Mouse (Mus musculus) liver, embryonic 16.5 days (tissue): ENCODE results near the gene Ltbp2. TPM values are rescaled to one million over a fixed set of nuclear protein-coding genes. Genes with fewer than 3 reads are reported as not detected.

ENCODE experiments used
- ATAC-seq: fragments of 200-750 bp; cut with Nextera tagmentation; 2 replicates; pipeline ENCODE4 v1.8.0; 2017; ENCODE audit warnings: low read depth, mild to moderate bottlenecking, moderate number of reproducible peaks, moderate library complexity
- H3K27ac ChIP-seq: fragments of 300-500 bp; sonication (generic); 2 replicates; pipeline ENCODE4 v1.5.1; 2014; ENCODE audit warnings: mild to moderate bottlenecking, low read length
- H3K27me3 ChIP-seq: fragments of 300-500 bp; sonication (generic); 2 replicates; pipeline ENCODE4 v1.6.1; 2014; ENCODE audit warnings: low read depth, low read length, mixed read lengths; ENCODE audit not compliant: control insufficient read depth, insufficient read depth
- H3K36me3 ChIP-seq: fragments of 300-500 bp; sonication (generic); 2 replicates; pipeline ENCODE4 v1.6.1; 2014; ENCODE audit warnings: mild to moderate bottlenecking; ENCODE audit not compliant: control insufficient read depth, insufficient read depth
- H3K4me1 ChIP-seq: fragments of 300-500 bp; sonication (generic); 2 replicates; pipeline ENCODE4 v1.6.1; 2014; ENCODE audit warnings: low read depth, low read length, mixed read lengths; ENCODE audit not compliant: control insufficient read depth
- H3K4me2 ChIP-seq: fragments of 300-500 bp; sonication (generic); 2 replicates; pipeline ENCODE4 v1.6.1; 2014; ENCODE audit warnings: low read depth, low read length, mixed read lengths
- H3K4me3 ChIP-seq: fragments of 300-500 bp; sonication (generic); 2 replicates; pipeline ENCODE4 v1.5.1; 2014; ENCODE audit warnings: low read depth, mild to moderate bottlenecking, low read length
- H3K9ac ChIP-seq: fragments of 300-500 bp; sonication (generic); 2 replicates; pipeline ENCODE4 v1.6.1; 2014; ENCODE audit warnings: low read depth, low read length
- H3K9me3 ChIP-seq: fragments of 300-500 bp; sonication (generic); replicated peaks from 2 replicates; pipeline ENCODE4 v1.6.1; 2016; ENCODE audit warnings: low read length; ENCODE audit not compliant: control insufficient read depth
- WGBS: fragments of 180-500 bp; shearing (Covaris S2); extraction: QIAGEN DNeasy Blood & Tissue Kit; methylation state at CpG from one replicate; pipeline ENCODE4 v1.1.7; 2014; ENCODE audit not compliant: insufficient replicate concordance; 5-methylcytosine and 5-hydroxymethylcytosine counted together
- polyA plus RNA-seq: library from polyadenylated mRNA; unstranded; fragments of >200 nt; fragmentation: Nextera tagmentation; extraction: Ambion mirVana; gene quantifications from 2 replicates; pipeline ENCODE4 v1.2.1, GENCODE M21; 2015

Ltbp2 gene
- polyA plus RNA-seq, 1 experiment from 2014 or later, result 0.35 TPM

GRCm38 (mm10) chr12:84806726-84807125 is 69.6 kb downstream of the Ltbp2 start:
- Histone ChIP-seq H3K4me3 (no peak overlapping the region), H3K27ac (no peak overlapping the region), H3K9ac (no peak overlapping the region), H3K27me3 (peaks cover 2% of the 10 kb centered on the region; the same call in 1 of the 2 replicates), H3K4me2 (no peak overlapping the region), H3K4me1 (no peaks in the 10 kb centered on the region; the same call in 1 of the 2 replicates), H3K36me3 (no peaks in the 10 kb centered on the region), H3K9me3 (no peaks in the 10 kb centered on the region)
- ATAC-seq, result no peak
- 49% methylated on average over 5 of the region's 5 CpGs for WGBS

GRCm38 (mm10) chr12:84806010-84806409 is 70.3 kb downstream of the Ltbp2 start:
- Histone ChIP-seq H3K4me2 (no peak overlapping the region), H3K36me3 (no peaks in the 10 kb centered on the region), H3K27me3 (peaks cover 2% of the 10 kb centered on the region; the same call in 1 of the 2 replicates), H3K4me3 (no peak overlapping the region), H3K9ac (no peak overlapping the region), H3K27ac (no peak overlapping the region), H3K4me1 (no peaks in the 10 kb centered on the region; the same call in 1 of the 2 replicates), H3K9me3 (no peaks in the 10 kb centered on the region)
- WGBS, result 38% methylated on average over 1 of the region's 1 CpGs
- ATAC-seq, result no peak

GRCm38 (mm10) chr12:84805228-84805842 is 71.0 kb downstream of the Ltbp2 start:
- Histone ChIP-seq H3K4me2 (no peak overlapping the region), H3K9me3 (no peaks in the 10 kb centered on the region), H3K27ac (no peak overlapping the region), H3K4me1 (no peaks in the 10 kb centered on the region; the same call in 1 of the 2 replicates), H3K4me3 (no peak overlapping the region), H3K36me3 (no peaks in the 10 kb centered on the region), H3K27me3 (peaks cover 4% of the 10 kb centered on the region; the same call in 1 of the 2 replicates), H3K9ac (no peak overlapping the region)
- ATAC-seq, result no peak
- 66% methylated on average over 9 of the region's 9 CpGs for WGBS

GRCm38 (mm10) chr12:84802625-84803024 is 73.7 kb downstream of the Ltbp2 start:
- no peak overlapping the region for H3K9ac ChIP-seq
- H3K36me3 ChIP-seq, result no peaks in the 10 kb centered on the region
- peaks cover 4% of the 10 kb centered on the region; the same call in 1 of the 2 replicates for H3K27me3 ChIP-seq
- no peak overlapping the region for H3K27ac ChIP-seq
- H3K9me3 ChIP-seq, result no peaks in the 10 kb centered on the region
- no peak overlapping the region for H3K4me3 ChIP-seq
- no peak overlapping the region for H3K4me2 ChIP-seq
- WGBS, result 35% methylated on average over 3 of the region's 3 CpGs
- no peaks in the 10 kb centered on the region; the same call in 1 of the 2 replicates for H3K4me1 ChIP-seq
- ATAC-seq, result no peak

- no peak overlapping the region for H3K4me2 ChIP-seq
- H3K27ac ChIP-seq, result no peak overlapping the region
- no peaks in the 10 kb centered on the region for H3K9me3 ChIP-seq
- no peak for ATAC-seq
- H3K9ac ChIP-seq, result no peak overlapping the region
- H3K4me1 ChIP-seq, result no peaks in the 10 kb centered on the region; the same call in 1 of the 2 replicates
- no peaks in the 10 kb centered on the region for H3K36me3 ChIP-seq
- no peak overlapping the region for H3K4me3 ChIP-seq
- H3K27me3 ChIP-seq, result peaks cover 4% of the 10 kb centered on the region; the same call in 1 of the 2 replicates
- 65% methylated on average over 13 of the region's 13 CpGs for WGBS
Measured at GRCm38 (mm10) chr12:84801532-84802110, 74.7 kb downstream of the Ltbp2 start.

DNA sequence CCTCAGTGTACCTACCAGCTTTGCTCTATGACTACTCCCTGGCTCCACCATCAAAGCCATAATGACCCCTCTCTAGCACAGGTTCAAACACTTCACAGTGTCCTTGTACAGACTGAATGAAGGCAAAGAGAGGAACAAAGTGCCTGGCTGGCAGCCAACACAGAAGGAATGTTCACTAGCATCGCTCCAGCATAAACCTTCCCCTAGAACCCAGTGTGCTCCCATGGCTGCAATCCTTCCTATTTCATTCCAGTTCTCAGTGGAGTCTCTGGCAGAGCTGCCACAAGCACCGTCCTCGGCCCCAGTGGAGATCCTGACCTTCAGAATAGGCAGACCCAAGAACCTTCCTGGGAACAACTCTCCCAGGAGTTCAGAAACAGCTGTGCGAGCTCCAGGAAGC is 75.9 kb downstream of the Ltbp2 start:
- no peak overlapping the region for H3K27ac ChIP-seq
- H3K27me3 ChIP-seq, result peaks cover 2% of the 10 kb centered on the region; the same call in 1 of the 2 replicates
- no peak overlapping the region for H3K4me3 ChIP-seq
- no peaks in the 10 kb centered on the region; the same call in 1 of the 2 replicates for H3K4me1 ChIP-seq
- no peaks in the 10 kb centered on the region for H3K9me3 ChIP-seq
- H3K36me3 ChIP-seq, result no peaks in the 10 kb centered on the region
- no peak overlapping the region for H3K4me2 ChIP-seq
- no peak for ATAC-seq
- WGBS, result 62% methylated on average over 4 of the region's 4 CpGs
- no peak overlapping the region for H3K9ac ChIP-seq

- WGBS, result 63% methylated on average over 13 of the region's 13 CpGs
- ATAC-seq, result no peak
- H3K4me1 ChIP-seq, result no peaks in the 10 kb centered on the region; the same call in 1 of the 2 replicates
- no peaks in the 10 kb centered on the region for H3K9me3 ChIP-seq
- peaks cover 2% of the 10 kb centered on the region; the same call in 1 of the 2 replicates for H3K27me3 ChIP-seq
- no peaks in the 10 kb centered on the region for H3K36me3 ChIP-seq
- H3K4me2 ChIP-seq, result no peak overlapping the region
- H3K4me3 ChIP-seq, result no peak overlapping the region
- H3K9ac ChIP-seq, result no peak overlapping the region
- no peak overlapping the region for H3K27ac ChIP-seq
Measured at GRCm38 (mm10) chr12:84799086-84799485, 77.2 kb downstream of the Ltbp2 start.

GRCm38 (mm10) chr12:84794647-84795046 is 81.7 kb downstream of the Ltbp2 start:
- H3K9me3 ChIP-seq, result no peaks in the 10 kb centered on the region
- H3K4me1 ChIP-seq, result no peaks in the 10 kb centered on the region; the same call in 1 of the 2 replicates
- H3K36me3 ChIP-seq, result no peaks in the 10 kb centered on the region
- H3K9ac ChIP-seq, result no peak overlapping the region
- WGBS, result 70% methylated on average over 8 of the region's 8 CpGs
- no peaks in the 10 kb centered on the region for H3K27me3 ChIP-seq
- no peak overlapping the region for H3K4me2 ChIP-seq
- no peak for ATAC-seq
- H3K27ac ChIP-seq, result no peak overlapping the region
- H3K4me3 ChIP-seq, result no peak overlapping the region

DNA sequence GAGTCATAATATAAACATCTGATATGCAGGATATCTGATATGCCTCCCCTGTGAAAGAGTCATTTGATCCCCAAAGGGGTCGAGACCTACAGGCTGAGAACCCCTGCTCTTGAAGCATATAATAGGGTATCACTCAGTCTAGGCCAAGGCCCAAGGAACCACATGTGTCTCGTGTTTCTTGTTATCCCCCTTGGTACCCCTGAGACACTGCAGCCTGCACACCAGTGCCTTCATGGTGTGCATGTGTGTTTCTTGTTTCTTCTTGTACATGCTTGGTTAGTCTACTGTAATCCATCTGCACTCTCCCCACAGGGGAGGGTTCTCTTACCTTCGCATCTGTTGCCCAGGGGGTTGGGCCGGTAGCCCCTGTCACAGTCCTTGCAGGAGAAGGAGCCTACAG is 83.7 kb downstream of the Ltbp2 start:
- Histone ChIP-seq H3K27me3 (no peaks in the 10 kb centered on the region; the same call in 1 of the 2 replicates), H3K9ac (no peak overlapping the region), H3K4me2 (no peak overlapping the region), H3K36me3 (no peaks in the 10 kb centered on the region), H3K9me3 (no peaks in the 10 kb centered on the region), H3K27ac (no peak overlapping the region), H3K4me1 (no peaks in the 10 kb centered on the region), H3K4me3 (no peak overlapping the region)
- 58% methylated on average over 4 of the region's 4 CpGs for WGBS
- no peak for ATAC-seq
